8 mouse cellular contexts compared by ENCODE assay signal in genomic region chr10:80702536-80703390, GRCm38 (mm10). TPM values are rescaled to one million over a fixed set of nuclear protein-coding genes. Genes with fewer than 3 reads are reported as not detected.
DNase-seq lines count a peak whose midpoint lies in the region; ATAC-seq lines count a peak whose summit lies in the region.

No protein-coding gene starts in this region.

- peak overlapping the region; percentile 70 to 79 for H3K27ac ChIP-seq in heart, embryonic 14.5 days (replicated peaks in 1 of 2; ENCODE audit: control insufficient read depth in 1 of 2, insufficient read depth in 1 of 2, low read depth in 2 of 2, low read length in 2 of 2)
- H3K27ac ChIP-seq in liver, embryonic 13.5 days, result peak overlapping the region; percentile 93
- H3K27ac ChIP-seq in stomach, embryonic 16.5 days (ENCODE audit: low read length), result peak overlapping the region; percentile 82

- H3K4me1 ChIP-seq in heart, embryonic 14.5 days (ENCODE audit: control insufficient read depth in 2 of 2, insufficient read depth in 2 of 2, low read length in 2 of 2), result peaks cover 18 to 39% of the 10 kb centered on the region in 2 experiments
- H3K4me1 ChIP-seq in liver, embryonic 13.5 days (replicated peaks), result peaks cover 71% of the 10 kb centered on the region
- peaks cover 22% of the 10 kb centered on the region for H3K4me1 ChIP-seq in stomach, embryonic 16.5 days (ENCODE audit: control insufficient read depth, insufficient read depth, low read length)

- peak overlapping the region; percentile 74 for H3K9ac ChIP-seq in heart, embryonic 14.5 days (ENCODE audit: low read length)
- peak overlapping the region; percentile 76 for H3K9ac ChIP-seq in liver, embryonic 13.5 days
- peak overlapping the region; percentile 69 for H3K9ac ChIP-seq in stomach, embryonic 16.5 days (ENCODE audit: low read length)

- H3K27me3 ChIP-seq in heart, embryonic 14.5 days (ENCODE audit: control insufficient read depth, insufficient read depth, low read length), result no peaks in the 10 kb centered on the region
- no peaks in the 10 kb centered on the region for H3K27me3 ChIP-seq in liver, embryonic 13.5 days
- H3K27me3 ChIP-seq in stomach, embryonic 16.5 days (ENCODE audit: control insufficient read depth, insufficient read depth, low read length), result no peaks in the 10 kb centered on the region

- peak overlapping the region; percentile 59 to 66 for H3K4me3 ChIP-seq in heart, embryonic 14.5 days (ENCODE audit: control insufficient read depth in 1 of 2, insufficient read depth in 1 of 2, low read depth in 1 of 2, low read length in 2 of 2)
- peak overlapping the region; percentile 70 for H3K4me3 ChIP-seq in liver, embryonic 13.5 days (replicated peaks)
- H3K4me3 ChIP-seq in stomach, embryonic 16.5 days (replicated peaks; ENCODE audit: low read length), result peak overlapping the region; percentile 69

- ATAC-seq in erythroid progenitor cell, adult 5-6 weeks (replicated peaks; ENCODE audit: low FRiP score, poor library complexity, severe bottlenecking), result peak; percentile 72
- ATAC-seq in heart, embryonic 14.5 days (ENCODE audit: insufficient number of reproducible peaks, insufficient read depth, low FRiP score, low read depth), result peak; percentile 83
- ATAC-seq in liver, embryonic 13.5 days (ENCODE audit: low read depth), result peak; percentile 80
- ATAC-seq in stomach, embryonic 16.5 days (ENCODE audit: insufficient read depth, low FRiP score), result peak; percentile 89

- peak; percentile 95 for DNase-seq in CD4-positive helper T cell, adult 2 months (ENCODE audit: low read depth, low spot score)
- peak; percentile 84 for DNase-seq in brain, embryonic 18.5 days (ENCODE audit: low read depth, low spot score)
- peak; percentile 98 for DNase-seq in kidney, postnatal 14 days
- DNase-seq in liver, embryonic 13.5 days, result peak; percentile 97
- DNase-seq in neural tube, embryonic 10.5 days (ENCODE audit: extremely low spot score, low spot score), result peak; percentile 92

- 2% methylated on average over 43 of the region's 47 CpGs for WGBS in heart, embryonic 14.5 days
- WGBS in liver, embryonic 13.5 days (ENCODE audit: insufficient replicate concordance), result 2% methylated on average over 47 of the region's 47 CpGs
- WGBS in stomach, embryonic 16.5 days, result 1% methylated on average over 47 of the region's 47 CpGs

- H3K9me3 ChIP-seq in heart, embryonic 14.5 days (ENCODE audit: control insufficient read depth, low read length), result no peaks in the 10 kb centered on the region
- no peaks in the 10 kb centered on the region for H3K9me3 ChIP-seq in liver, embryonic 13.5 days (replicated peaks)
- no peaks in the 10 kb centered on the region for H3K9me3 ChIP-seq in stomach, embryonic 16.5 days (replicated peaks; ENCODE audit: control insufficient read depth, low read length)

- peaks cover 29% of the 10 kb centered on the region for H3K36me3 ChIP-seq in heart, embryonic 14.5 days (ENCODE audit: control insufficient read depth, insufficient read depth, low read length)
- H3K36me3 ChIP-seq in liver, embryonic 13.5 days, result peaks cover 34% of the 10 kb centered on the region
- H3K36me3 ChIP-seq in stomach, embryonic 16.5 days (ENCODE audit: control insufficient read depth, insufficient read depth, low read length), result no peaks in the 10 kb centered on the region

- peak overlapping the region; percentile 87 for H3K4me2 ChIP-seq in heart, embryonic 14.5 days (ENCODE audit: low read length)
- peak overlapping the region; percentile 90 for H3K4me2 ChIP-seq in liver, embryonic 13.5 days
- H3K4me2 ChIP-seq in stomach, embryonic 16.5 days (ENCODE audit: low read depth, low read length), result peak overlapping the region; percentile 78

RNA-seq across cellular contexts. Expression of gene Izumo4, which starts 0.8 kb away (rescaled TPM):
- 21.4 and 36.4 TPM in 2 replicates for total RNA-seq in erythroid progenitor cell, adult 5-6 weeks (2015; ENCODE audit: low replicate concordance)
- 3.3 and 3.8 TPM in 2 replicates for total RNA-seq in erythroid progenitor cell, adult 5-6 weeks (2017; ENCODE audit: low replicate concordance)
- polyA plus RNA-seq in heart, embryonic 14.5 days (2014; fragmentation: Nextera tagmentation; extraction: Ambion mirVana), result 3.5 and 7.0 TPM in 2 replicates
- polyA plus RNA-seq in liver, embryonic 13.5 days (2015; fragmentation: Nextera tagmentation; extraction: Ambion mirVana), result 6.1 and 7.5 TPM in 2 replicates
- 25.5 and 28.7 TPM in 2 replicates for polyA plus RNA-seq in stomach, embryonic 16.5 days (2015; fragmentation: Nextera tagmentation; extraction: Ambion mirVana)

RNA-seq across cellular contexts. Expression of gene Mob3a, which starts 1.0 kb away (rescaled TPM):
- 19.5 and 32.3 TPM in 2 replicates for total RNA-seq in erythroid progenitor cell, adult 5-6 weeks (2015; ENCODE audit: low replicate concordance)
- 9.0 and 25.7 TPM in 2 replicates for total RNA-seq in erythroid progenitor cell, adult 5-6 weeks (2017; ENCODE audit: low replicate concordance)
- polyA plus RNA-seq in heart, embryonic 14.5 days (2014; fragmentation: Nextera tagmentation; extraction: Ambion mirVana), result 19.1 and 22.3 TPM in 2 replicates
- 31.6 and 38.5 TPM in 2 replicates for polyA plus RNA-seq in liver, embryonic 13.5 days (2015; fragmentation: Nextera tagmentation; extraction: Ambion mirVana)
- 51.6 and 57.5 TPM in 2 replicates for polyA plus RNA-seq in stomach, embryonic 16.5 days (2015; fragmentation: Nextera tagmentation; extraction: Ambion mirVana)

RNA-seq across cellular contexts. Expression of gene Mknk2, which starts 24.9 kb away (rescaled TPM):
- 78.2 and 83.0 TPM in 2 replicates for total RNA-seq in erythroid progenitor cell, adult 5-6 weeks (2015; ENCODE audit: low replicate concordance)
- total RNA-seq in erythroid progenitor cell, adult 5-6 weeks (2017; ENCODE audit: low replicate concordance), result 49.4 and 67.6 TPM in 2 replicates
- polyA plus RNA-seq in heart, embryonic 14.5 days (2014; fragmentation: Nextera tagmentation; extraction: Ambion mirVana), result 69.5 and 82.7 TPM in 2 replicates
- 71.4 and 73.8 TPM in 2 replicates for polyA plus RNA-seq in liver, embryonic 13.5 days (2015; fragmentation: Nextera tagmentation; extraction: Ambion mirVana)
- 42.8 and 45.1 TPM in 2 replicates for polyA plus RNA-seq in stomach, embryonic 16.5 days (2015; fragmentation: Nextera tagmentation; extraction: Ambion mirVana)

RNA-seq across cellular contexts. Expression of gene Ap3d1, which starts 39.3 kb away (rescaled TPM):
- total RNA-seq in erythroid progenitor cell, adult 5-6 weeks (2015; ENCODE audit: low replicate concordance), result 42.8 and 69.6 TPM in 2 replicates
- total RNA-seq in erythroid progenitor cell, adult 5-6 weeks (2017; ENCODE audit: low replicate concordance), result 66.0 and 111 TPM in 2 replicates
- polyA plus RNA-seq in heart, embryonic 14.5 days (2014; fragmentation: Nextera tagmentation; extraction: Ambion mirVana), result 45.0 and 54.5 TPM in 2 replicates
- polyA plus RNA-seq in liver, embryonic 13.5 days (2015; fragmentation: Nextera tagmentation; extraction: Ambion mirVana), result 24.9 and 25.6 TPM in 2 replicates
- polyA plus RNA-seq in stomach, embryonic 16.5 days (2015; fragmentation: Nextera tagmentation; extraction: Ambion mirVana), result 62.5 and 66.3 TPM in 2 replicates

RNA-seq across cellular contexts. Expression of gene Btbd2, which starts 45.9 kb away (rescaled TPM):
- total RNA-seq in erythroid progenitor cell, adult 5-6 weeks (2015; ENCODE audit: low replicate concordance), result 2.9 and 3.8 TPM in 2 replicates
- total RNA-seq in erythroid progenitor cell, adult 5-6 weeks (2017; ENCODE audit: low replicate concordance), result 9.2 and 25.3 TPM in 2 replicates
- 49.4 and 53.8 TPM in 2 replicates for polyA plus RNA-seq in heart, embryonic 14.5 days (2014; fragmentation: Nextera tagmentation; extraction: Ambion mirVana)
- 11.5 and 12.7 TPM in 2 replicates for polyA plus RNA-seq in liver, embryonic 13.5 days (2015; fragmentation: Nextera tagmentation; extraction: Ambion mirVana)
- 11.5 and 12.7 TPM in 2 replicates for polyA plus RNA-seq in stomach, embryonic 16.5 days (2015; fragmentation: Nextera tagmentation; extraction: Ambion mirVana)

Comparison
In these comparisons a context has a peak if more than half of its experiments do, and no peak if none do; other contexts are left out.
1. Peak in every context shown above with its lines: DNase-seq, ATAC-seq, H3K4me3 ChIP-seq and H3K27ac ChIP-seq.